Mouse (Mus musculus) liver, embryonic 13.5 days (tissue): ENCODE measurements at regions not wholly inside any gene's neighbourhood (a gene's known extent, or its start where the extent isn't known, plus 50 kb on each side); places are given as distances from the start of the nearest gene placed in this dataset.

Source experiments
- ATAC-seq: fragments of 200-750 bp; cut with Nextera tagmentation; 2 replicates; pipeline ENCODE4 v1.8.0; 2017; ENCODE audit warnings: low read depth, mild to moderate bottlenecking, moderate number of reproducible peaks, moderate library complexity
- DNase-seq: peaks from one replicate; pipeline ENCODE4 v3.0.0; 2022
- H3K27ac ChIP-seq: fragments of 300-500 bp; sonication (generic); 2 replicates; pipeline ENCODE4 v1.5.1; 2015; ENCODE audit warnings: moderate library complexity, mild to moderate bottlenecking, inconsistent platforms
- H3K27me3 ChIP-seq: fragments of 300-500 bp; sonication (generic); 2 replicates; pipeline ENCODE4 v1.6.1; 2015; ENCODE audit warnings: mild to moderate bottlenecking, inconsistent platforms
- H3K36me3 ChIP-seq: fragments of 300-500 bp; sonication (generic); 2 replicates; pipeline ENCODE4 v1.6.1; 2015; ENCODE audit warnings: mild to moderate bottlenecking, inconsistent platforms
- H3K4me1 ChIP-seq: fragments of 300-500 bp; sonication (generic); replicated peaks from 2 replicates; pipeline ENCODE4 v1.6.1; 2015; ENCODE audit warnings: inconsistent platforms
- H3K4me2 ChIP-seq: fragments of 300-500 bp; sonication (generic); 2 replicates; pipeline ENCODE4 v1.6.1; 2015; ENCODE audit warnings: inconsistent platforms, mild to moderate bottlenecking, moderate library complexity
- H3K4me3 ChIP-seq: fragments of 300-500 bp; sonication (generic); replicated peaks from 2 replicates; pipeline ENCODE4 v1.5.1; 2015; ENCODE audit warnings: mild to moderate bottlenecking, inconsistent platforms
- H3K9ac ChIP-seq: fragments of 300-500 bp; sonication (generic); 2 replicates; pipeline ENCODE4 v1.6.1; 2015; ENCODE audit warnings: mild to moderate bottlenecking, inconsistent platforms
- H3K9me3 ChIP-seq: fragments of 300-500 bp; sonication (generic); replicated peaks from 2 replicates; pipeline ENCODE4 v1.6.1; 2016; ENCODE audit warnings: inconsistent platforms
- WGBS: fragments of 180-500 bp; shearing (Covaris S2); methylation state at CpG from one replicate; pipeline ENCODE4 v1.1.7; 2015; ENCODE audit not compliant: insufficient replicate concordance; 5-methylcytosine and 5-hydroxymethylcytosine counted together

DNA sequence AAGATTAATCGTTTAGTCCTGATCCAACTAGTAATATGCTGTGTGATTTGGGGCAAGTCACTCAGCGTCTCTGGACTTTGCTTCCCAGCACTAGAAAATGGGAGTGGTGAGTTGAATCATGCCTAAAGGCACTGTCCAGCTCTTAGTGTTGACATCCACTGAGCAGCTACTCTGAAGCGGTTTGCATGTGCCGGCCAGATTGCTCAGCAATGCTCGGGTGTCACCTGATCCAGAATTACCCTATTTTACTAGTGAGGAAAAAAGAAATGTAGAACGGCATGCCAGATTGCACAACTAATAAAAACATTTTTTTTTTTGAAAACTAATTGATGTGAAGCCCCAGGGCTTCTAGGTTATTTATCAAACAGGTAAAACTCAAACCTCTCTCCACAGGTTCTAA, 122.0 kb upstream of the Slc44a1 start:
- WGBS, result 74% methylated on average over 6 of the region's 6 CpGs
- H3K27me3 ChIP-seq, result no peaks in the 10 kb centered on the region

DNA sequence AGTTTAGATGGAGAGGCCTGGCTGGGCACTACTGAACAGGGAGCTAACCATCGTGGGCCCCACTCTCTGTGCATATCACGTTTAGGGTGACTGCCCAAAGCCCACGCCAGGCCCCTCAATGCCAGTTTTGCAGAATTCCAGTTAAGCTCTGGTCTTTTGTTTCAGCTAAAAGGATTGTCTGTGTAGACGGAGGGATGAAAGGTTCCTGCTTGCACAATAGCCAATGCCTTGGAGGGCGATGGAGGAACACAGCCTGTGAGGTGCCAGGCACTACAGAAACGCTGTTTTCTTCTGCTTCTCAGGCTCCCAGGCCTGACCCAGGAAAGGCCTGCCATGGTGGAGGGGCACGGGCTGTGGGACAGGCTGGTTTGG, 122.8 kb upstream of the Slc44a1 start:
- no peak overlapping the region for H3K4me3 ChIP-seq
- H3K27ac ChIP-seq, result no peak overlapping the region
- peaks cover 35% of the 10 kb centered on the region for H3K4me1 ChIP-seq
- H3K9ac ChIP-seq, result no peak overlapping the region
- no peak for ATAC-seq
- no peak overlapping the region for H3K4me2 ChIP-seq
- no peaks in the 10 kb centered on the region for H3K27me3 ChIP-seq
- 64% methylated on average over 7 of the region's 7 CpGs for WGBS
- no peak for DNase-seq
- no peaks in the 10 kb centered on the region for H3K36me3 ChIP-seq
- no peaks in the 10 kb centered on the region for H3K9me3 ChIP-seq

More for the DNA sequence above, 122.0 kb upstream of the Slc44a1 start:
- no peaks in the 10 kb centered on the region for H3K36me3 ChIP-seq
- H3K27ac ChIP-seq, result no peak overlapping the region
- no peak for DNase-seq
- peaks cover 41% of the 10 kb centered on the region for H3K4me1 ChIP-seq
- H3K9me3 ChIP-seq, result no peaks in the 10 kb centered on the region
- H3K9ac ChIP-seq, result no peak overlapping the region
- H3K4me2 ChIP-seq, result no peak overlapping the region
- ATAC-seq, result no peak
- no peak overlapping the region for H3K4me3 ChIP-seq

DNA sequence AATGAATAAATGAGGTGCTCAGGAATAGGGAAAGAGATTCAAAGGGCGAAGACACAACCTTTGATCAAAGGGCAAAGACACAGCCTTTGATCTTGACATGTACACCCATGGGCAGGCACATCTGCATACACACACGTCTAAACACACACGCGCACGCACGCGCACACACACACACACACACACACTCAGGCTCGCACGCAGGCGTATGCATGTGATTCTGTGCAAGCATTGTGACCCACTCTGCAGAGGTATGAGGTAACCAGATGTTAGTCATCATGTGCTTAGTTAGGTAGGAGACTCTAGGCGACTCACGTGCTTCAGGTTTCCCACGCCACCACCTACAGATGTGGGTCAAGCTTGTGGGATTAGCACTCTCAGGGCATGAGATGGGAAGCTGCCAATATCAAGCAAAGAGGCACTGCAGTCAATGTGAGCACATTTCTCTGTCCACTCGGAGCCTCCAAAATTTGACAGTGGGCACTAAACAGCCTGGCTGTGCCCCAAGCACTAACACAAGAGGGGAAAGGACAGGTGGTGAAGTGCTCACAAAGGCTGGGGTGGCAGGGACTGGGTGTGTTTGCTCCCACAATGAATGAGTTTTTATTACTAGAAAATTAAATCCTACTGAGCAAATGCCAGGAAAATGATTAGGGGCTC, 123.3 kb upstream of the Slc44a1 start:
- Histone ChIP-seq H3K9me3 (no peaks in the 10 kb centered on the region), H3K4me2 (no peak overlapping the region), H3K9ac (no peak overlapping the region), H3K4me3 (no peak overlapping the region), H3K36me3 (no peaks in the 10 kb centered on the region), H3K27ac (no peak overlapping the region), H3K4me1 (peaks cover 33% of the 10 kb centered on the region), H3K27me3 (no peaks in the 10 kb centered on the region)
- ATAC-seq (no peak), DNase-seq (no peak)
- WGBS, result 86% methylated on average over 14 of the region's 14 CpGs

DNA sequence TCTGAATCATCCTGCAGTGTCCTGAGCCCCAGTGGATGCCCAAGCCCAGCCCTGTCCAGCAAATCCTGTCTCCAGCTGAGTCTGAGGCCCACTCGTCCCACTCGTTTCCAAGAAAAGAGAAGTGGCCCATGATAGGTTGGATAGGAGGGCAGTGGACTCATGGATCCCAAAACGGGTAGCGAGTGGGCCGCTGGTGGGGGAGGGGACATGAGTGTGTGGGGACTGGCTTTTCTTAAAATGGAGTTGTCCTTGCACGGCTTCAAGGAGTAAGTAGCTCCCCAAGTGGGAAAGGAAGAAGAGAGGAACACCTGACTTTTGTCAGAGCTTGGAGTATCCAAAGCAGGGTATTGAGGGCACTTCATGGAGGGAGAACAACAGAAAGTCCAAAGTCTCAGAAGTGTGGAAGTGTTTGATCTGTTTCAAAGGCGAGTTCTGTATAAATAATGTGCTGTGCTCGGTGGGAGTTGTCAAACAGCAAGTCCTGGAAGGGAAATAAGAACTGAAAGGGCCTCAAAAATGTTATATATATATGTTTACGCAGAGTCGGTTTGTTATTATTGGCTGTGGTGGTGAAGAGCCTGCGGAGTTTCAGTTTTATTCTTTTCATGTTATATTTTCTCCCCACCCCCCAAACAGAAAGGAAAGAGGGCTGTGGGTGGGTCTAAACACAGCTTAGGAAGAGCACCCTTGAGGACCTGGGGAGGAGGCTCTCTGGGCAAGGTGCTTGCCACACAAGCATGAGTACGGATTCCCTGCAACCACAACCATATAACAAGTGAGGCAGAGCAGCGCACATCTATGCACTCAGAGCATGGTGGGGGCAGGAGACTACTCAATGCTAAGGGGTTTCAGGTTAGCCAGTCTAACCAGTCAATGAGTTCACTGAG, 124.1 kb upstream of the Slc44a1 start:
- H3K4me3 ChIP-seq, result no peak overlapping the region
- H3K4me2 ChIP-seq, result no peak overlapping the region
- no peaks in the 10 kb centered on the region for H3K27me3 ChIP-seq
- no peak overlapping the region for H3K9ac ChIP-seq
- WGBS, result 61% methylated on average over 13 of the region's 13 CpGs
- H3K4me1 ChIP-seq, result peaks cover 25% of the 10 kb centered on the region
- no peaks in the 10 kb centered on the region for H3K36me3 ChIP-seq
- DNase-seq (no peak), ATAC-seq (no peak)
- H3K27ac ChIP-seq, result no peak overlapping the region
- no peaks in the 10 kb centered on the region for H3K9me3 ChIP-seq

DNA sequence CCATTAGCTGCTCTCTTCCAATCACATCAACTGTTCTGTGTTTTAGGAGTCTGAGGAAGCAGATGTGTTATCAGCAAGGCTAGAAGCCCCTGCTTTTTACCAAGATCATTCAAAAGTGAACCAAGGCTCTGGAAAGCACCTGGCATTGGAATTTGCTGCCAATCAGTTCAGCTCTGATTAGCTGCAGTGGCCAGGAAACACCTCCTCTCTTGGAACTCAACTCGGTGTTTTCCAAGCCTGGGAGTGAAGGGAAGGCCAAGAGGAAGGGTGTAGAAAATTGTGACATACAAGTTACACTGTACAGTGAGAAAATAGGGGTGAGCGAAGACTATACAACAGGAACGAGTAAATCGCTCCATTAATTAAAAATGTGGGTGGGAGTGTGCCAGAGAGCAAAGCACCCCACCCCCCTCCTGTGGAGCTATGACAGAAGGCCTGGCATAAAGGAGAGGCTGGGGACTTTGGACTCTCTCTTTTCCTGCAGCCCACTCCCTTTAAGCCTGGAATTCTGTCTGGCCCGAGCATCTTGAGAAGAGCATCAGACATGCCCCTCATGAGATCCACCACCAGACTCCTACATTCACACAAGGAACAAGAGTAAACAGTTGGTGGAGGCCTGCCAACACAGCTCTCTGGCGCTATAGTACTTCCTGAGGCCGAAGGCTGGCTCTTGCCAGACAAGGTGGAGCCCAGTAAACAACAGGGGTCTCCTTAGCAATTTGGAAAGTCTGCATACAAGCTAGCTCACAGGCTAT, 124.9 kb upstream of the Slc44a1 start:
- no peaks in the 10 kb centered on the region for H3K27me3 ChIP-seq

DNA sequence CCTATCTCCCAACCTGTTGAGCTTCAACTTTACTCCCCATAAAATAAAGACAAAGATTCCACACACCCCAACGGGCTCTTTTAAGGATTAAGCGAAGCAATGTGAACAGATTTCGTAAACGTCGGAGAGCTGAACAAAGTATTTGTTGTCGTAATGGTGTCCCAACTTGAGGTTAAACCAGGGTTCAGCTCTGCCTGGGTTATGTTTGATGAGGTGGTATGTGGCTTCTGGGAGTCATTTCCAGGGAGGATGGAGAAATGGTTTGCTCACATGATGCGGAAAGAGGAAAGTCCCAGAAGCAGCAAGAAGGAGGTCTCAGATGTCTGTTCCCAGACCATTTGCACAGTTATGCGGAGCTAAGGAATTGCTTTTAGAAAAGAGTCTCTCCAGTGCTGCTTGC, 126.1 kb upstream of the Slc44a1 start:
- Histone ChIP-seq H3K4me2 (no peak overlapping the region), H3K9me3 (no peaks in the 10 kb centered on the region), H3K4me1 (peaks cover 21% of the 10 kb centered on the region), H3K27ac (no peak overlapping the region), H3K36me3 (no peaks in the 10 kb centered on the region), H3K27me3 (no peaks in the 10 kb centered on the region), H3K9ac (no peak overlapping the region), H3K4me3 (no peak overlapping the region)
- DNase-seq (no peak), ATAC-seq (no peak)
- 78% methylated on average over 8 of the region's 8 CpGs for WGBS

More for the DNA sequence above, 124.9 kb upstream of the Slc44a1 start:
- Histone ChIP-seq H3K36me3 (no peaks in the 10 kb centered on the region), H3K4me2 (no peak overlapping the region), H3K9ac (no peak overlapping the region), H3K4me3 (no peak overlapping the region), H3K4me1 (peaks cover 21% of the 10 kb centered on the region), H3K9me3 (no peaks in the 10 kb centered on the region), H3K27ac (no peak overlapping the region)
- ATAC-seq (no peak), DNase-seq (no peak)
- 66% methylated on average over 7 of the region's 7 CpGs for WGBS

DNA sequence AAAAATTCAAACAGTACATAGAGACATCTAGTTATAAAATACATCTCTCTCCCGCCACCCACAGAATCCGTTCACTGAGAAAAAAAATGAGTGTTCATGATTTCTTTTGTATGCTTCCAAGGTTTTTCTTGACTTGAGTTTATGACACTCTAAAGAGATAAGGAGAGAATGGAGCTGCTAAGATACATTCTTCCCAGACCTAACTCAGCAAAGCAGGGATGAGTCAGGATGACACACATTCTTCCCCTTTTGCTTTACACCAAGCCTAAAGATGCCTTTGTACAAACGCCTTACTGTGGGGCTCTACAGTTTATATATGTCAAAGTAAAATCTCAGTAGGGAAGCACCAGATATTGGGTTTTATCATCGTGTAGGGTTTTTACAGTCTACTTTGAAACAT, 133.1 kb upstream of the Slc44a1 start:
- Histone ChIP-seq H3K27me3 (no peaks in the 10 kb centered on the region), H3K4me1 (no peaks in the 10 kb centered on the region), H3K4me2 (no peak overlapping the region), H3K4me3 (no peak overlapping the region), H3K9me3 (no peaks in the 10 kb centered on the region), H3K36me3 (no peaks in the 10 kb centered on the region), H3K9ac (no peak overlapping the region), H3K27ac (no peak overlapping the region)
- DNase-seq (no peak), ATAC-seq (no peak)
- WGBS, result 54% methylated on average over 4 of the region's 4 CpGs

DNA sequence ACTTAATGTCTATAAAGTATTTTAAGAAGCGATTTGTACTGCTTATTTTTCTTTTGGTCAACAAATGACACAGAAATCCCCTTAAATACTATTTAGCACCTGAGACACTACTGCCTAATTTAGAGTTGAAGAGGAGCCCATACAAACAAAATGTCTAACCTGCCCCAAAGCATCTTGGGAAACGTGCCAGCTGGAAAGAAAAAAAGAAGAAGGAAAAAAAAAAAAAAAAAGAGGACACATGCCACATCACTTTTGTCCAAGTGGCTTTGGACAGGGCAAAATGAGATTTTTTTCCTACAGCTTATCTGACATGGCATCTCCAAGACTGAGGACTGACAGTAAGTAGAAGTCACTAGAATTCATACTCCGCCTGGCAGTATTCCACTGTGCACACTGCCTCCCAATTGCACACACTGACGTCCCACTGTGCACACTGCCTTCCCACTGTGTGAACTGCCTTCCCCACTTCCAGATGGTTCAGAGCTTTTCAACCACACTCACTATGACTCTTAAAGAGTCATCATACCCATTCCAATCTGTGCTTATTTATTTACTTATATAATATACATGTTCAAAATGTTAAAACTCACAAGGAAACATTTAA, 135.3 kb upstream of the Slc44a1 start:
- Histone ChIP-seq H3K27me3 (no peaks in the 10 kb centered on the region), H3K9ac (no peak overlapping the region), H3K9me3 (no peaks in the 10 kb centered on the region), H3K4me2 (no peak overlapping the region), H3K27ac (no peak overlapping the region), H3K4me3 (no peak overlapping the region), H3K36me3 (no peaks in the 10 kb centered on the region), H3K4me1 (no peaks in the 10 kb centered on the region)
- DNase-seq, result no peak
- WGBS, result 64% methylated on average over 4 of the region's 4 CpGs
- ATAC-seq, result no peak

DNA sequence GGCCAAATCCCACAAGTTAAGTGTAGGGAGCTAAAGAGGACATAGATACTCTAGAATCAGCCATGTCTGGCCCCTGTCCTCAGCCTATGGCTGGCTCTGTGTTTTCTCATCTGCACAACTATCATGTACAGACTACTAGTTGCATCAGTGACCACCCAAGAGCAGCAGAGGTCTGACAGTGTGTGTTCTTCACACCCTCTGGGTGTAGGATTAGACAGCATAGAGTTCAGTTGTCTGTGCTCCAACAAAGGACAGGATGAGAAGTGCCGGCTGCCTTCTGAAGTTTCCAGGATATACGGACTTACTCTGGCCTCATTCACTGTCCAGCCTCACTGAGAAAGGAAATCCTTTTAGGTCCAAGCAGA, 135.9 kb upstream of the Slc44a1 start:
- DNase-seq (no peak), ATAC-seq (no peak)
- H3K36me3 ChIP-seq, result no peaks in the 10 kb centered on the region
- no peaks in the 10 kb centered on the region for H3K27me3 ChIP-seq
- no peaks in the 10 kb centered on the region for H3K9me3 ChIP-seq
- 64% methylated on average over 2 of the region's 2 CpGs for WGBS
- H3K9ac ChIP-seq, result no peak overlapping the region
- H3K4me3 ChIP-seq, result no peak overlapping the region
- H3K4me1 ChIP-seq, result no peaks in the 10 kb centered on the region
- no peak overlapping the region for H3K27ac ChIP-seq
- no peak overlapping the region for H3K4me2 ChIP-seq

DNA sequence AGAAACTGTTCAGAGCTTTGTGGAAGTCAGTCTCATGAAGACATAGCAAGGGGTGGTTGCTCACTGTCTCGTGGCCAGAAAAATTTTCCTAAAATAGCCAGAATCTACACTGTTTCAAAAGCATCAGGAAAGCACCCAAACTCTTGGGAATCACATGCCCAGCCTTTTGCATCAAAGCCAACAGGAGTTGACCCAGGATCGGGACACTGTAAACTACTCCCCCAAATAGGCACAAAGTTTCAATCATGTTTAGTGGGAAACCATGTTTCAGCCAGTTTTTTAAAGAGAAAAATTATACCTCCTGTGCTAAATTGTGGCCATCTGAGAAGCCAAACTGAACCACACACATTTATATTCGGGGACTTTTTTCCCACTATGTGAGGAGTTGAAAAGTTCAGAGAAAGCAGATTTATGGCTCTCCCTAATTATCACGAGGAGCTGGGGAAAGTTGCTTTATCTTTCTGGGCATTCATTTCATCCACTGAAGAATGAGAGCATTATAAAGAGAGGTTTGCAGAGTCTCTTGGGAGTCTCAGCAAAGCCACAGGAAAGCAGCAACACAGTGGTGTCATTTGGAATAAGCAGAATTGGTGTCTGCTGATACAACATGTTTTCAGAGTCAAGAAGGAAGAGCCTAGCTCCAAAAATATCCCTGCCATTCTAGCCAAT, 136.5 kb upstream of the Slc44a1 start:
- DNase-seq (no peak), ATAC-seq (no peak)
- no peak overlapping the region for H3K4me2 ChIP-seq
- H3K27me3 ChIP-seq, result no peaks in the 10 kb centered on the region
- 44% methylated on average over 4 of the region's 4 CpGs for WGBS
- no peaks in the 10 kb centered on the region for H3K4me1 ChIP-seq
- no peaks in the 10 kb centered on the region for H3K36me3 ChIP-seq
- no peaks in the 10 kb centered on the region for H3K9me3 ChIP-seq
- no peak overlapping the region for H3K27ac ChIP-seq
- no peak overlapping the region for H3K9ac ChIP-seq
- H3K4me3 ChIP-seq, result no peak overlapping the region

DNA sequence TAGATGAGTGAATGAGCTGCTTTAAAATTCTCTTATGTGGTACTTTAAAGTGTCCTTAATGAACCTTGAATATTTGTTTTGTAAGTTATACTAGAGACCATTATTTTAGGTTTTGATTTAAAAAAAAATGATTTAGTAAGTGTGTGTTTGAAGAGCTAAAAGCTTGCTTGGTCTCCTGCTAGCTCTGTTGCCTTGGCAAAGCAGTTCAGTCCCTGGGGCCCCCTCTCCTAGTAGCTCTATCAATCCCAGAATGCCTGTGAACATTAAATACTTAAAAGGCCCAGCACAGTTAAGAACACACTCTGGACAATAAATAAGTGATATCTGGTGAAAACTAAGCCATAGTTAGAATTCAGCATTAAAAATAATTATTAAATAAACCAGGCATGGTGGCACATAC, 138.3 kb upstream of the Abca1 start:
- no peak overlapping the region for H3K9ac ChIP-seq
- ATAC-seq (no peak), DNase-seq (no peak)
- 0 out of 2 replicates have a peak, but pooled peaks cover 7% of the 10 kb centered on the region for H3K9me3 ChIP-seq
- no peaks in the 10 kb centered on the region for H3K4me1 ChIP-seq
- H3K36me3 ChIP-seq, result no peaks in the 10 kb centered on the region
- no peak overlapping the region for H3K4me2 ChIP-seq
- H3K27ac ChIP-seq, result no peak overlapping the region
- no peaks in the 10 kb centered on the region for H3K27me3 ChIP-seq
- H3K4me3 ChIP-seq, result no peak overlapping the region
